Mouse (Mus musculus) heart, adult 11 months (tissue): ENCODE data around the gene Map2k5.

Experiments used
- DNase-seq: peaks from one replicate; pipeline ENCODE4 v3.0.0; 2022

The Map2k5 gene

GRCm38 (mm10) chr9:63182306-63182960, 195.3 kb downstream of the Map2k5 start:
- no peak for DNase-seq

GRCm38 (mm10) chr9:63181337-63182178, 196.1 kb downstream of the Map2k5 start:
- peak; percentile 84 for DNase-seq

- DNase-seq, result no peak
Observed at GRCm38 (mm10) chr9:63178296-63178695, 199.4 kb downstream of the Map2k5 start.

GRCm38 (mm10) chr9:63174001-63174721, 203.5 kb downstream of the Map2k5 start:
- no peak for DNase-seq

- no peak for DNase-seq
Observed at GRCm38 (mm10) chr9:63171951-63172350, 205.8 kb downstream of the Map2k5 start.

GRCm38 (mm10) chr9:63169127-63169526, 208.6 kb downstream of the Map2k5 start:
- DNase-seq, result no peak

- no peak for DNase-seq
Observed at GRCm38 (mm10) chr9:63165070-63165469, 212.6 kb downstream of the Map2k5 start.

- DNase-seq, result no peak
Observed at GRCm38 (mm10) chr9:63163756-63164155, 213.9 kb downstream of the Map2k5 start.

- no peak for DNase-seq
Observed at GRCm38 (mm10) chr9:63151949-63152348, 225.8 kb downstream of the Map2k5 start.

- no peak for DNase-seq
Observed at GRCm38 (mm10) chr9:63151072-63151870, 226.4 kb downstream of the Map2k5 start.

GRCm38 (mm10) chr9:63150086-63150800, 227.5 kb downstream of the Map2k5 start:
- DNase-seq, result no peak

- no peak for DNase-seq
Observed at GRCm38 (mm10) chr9:63149372-63149766, 228.3 kb downstream of the Map2k5 start.

GRCm38 (mm10) chr9:63148410-63149371, 229.0 kb downstream of the Map2k5 start, which contains the start of gene Skor1:
Skor1 (minus strand) TSS chr9:63148961.
- peak; percentile 85 for DNase-seq

- DNase-seq, result no peak
Observed at GRCm38 (mm10) chr9:63147786-63148409, 229.8 kb downstream of the Map2k5 start.

- no peak for DNase-seq
Observed at GRCm38 (mm10) chr9:63147296-63147695, 230.4 kb downstream of the Map2k5 start.

- peak; percentile 75 for DNase-seq
Observed at GRCm38 (mm10) chr9:63146856-63147274, 230.8 kb downstream of the Map2k5 start.

GRCm38 (mm10) chr9:63146126-63146855, 231.4 kb downstream of the Map2k5 start:
- peak; percentile 86 for DNase-seq

GRCm38 (mm10) chr9:63145249-63146125, 232.2 kb downstream of the Map2k5 start:
- peak; percentile 89 for DNase-seq
